In the genomic region with DNA sequence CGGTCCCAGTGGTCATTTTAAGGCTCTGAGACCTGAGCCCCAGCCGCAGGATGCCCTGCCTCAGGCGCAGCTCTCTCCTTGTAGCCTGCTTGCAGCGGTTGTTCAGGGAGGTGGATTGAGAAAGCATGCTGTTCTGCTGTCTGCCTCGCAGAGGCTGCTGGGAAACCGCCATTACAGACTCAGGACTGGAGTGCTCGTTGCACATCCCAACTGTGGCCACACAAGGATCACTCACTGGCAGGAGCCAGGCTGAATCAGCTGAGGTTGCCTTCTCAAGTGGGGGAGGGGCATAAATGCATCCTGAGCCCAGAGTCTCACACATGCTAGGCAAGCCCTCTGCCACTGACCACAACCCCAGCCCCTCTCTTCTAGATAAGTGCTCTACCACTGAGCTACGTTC, we compare ENCODE assay signal across 9 mouse cellular contexts. TPM values are rescaled to one million over a fixed set of nuclear protein-coding genes. Genes with fewer than 3 reads are reported as not detected.
DNase-seq lines count a peak whose midpoint lies in the region; ATAC-seq and TF ChIP-seq lines count a peak whose summit lies in the region.
"Had no signal": no experiment of that assay in that cellular context is flagged by ENCODE, and none has a peak within 500 bp of the region (broad histone marks: within the 10 kb centered on the region; RNA-seq: fewer than 3 reads in every experiment).

No protein-coding gene starts in this region.

- H3K27me3 ChIP-seq in spleen, adult 2 months (ENCODE audit: control insufficient read depth, insufficient read depth, low read length): no peaks in the 10 kb centered on the region
- H3K27me3 ChIP-seq in liver, embryonic 13.5 days: no peaks in the 10 kb centered on the region
- H3K27me3 ChIP-seq: CH12.LX had no signal

- no peak for TF ChIP-seq POLR2A in spleen, adult 2 months (IDR thresholded peaks at IDR 0.05; ENCODE audit: low read depth, low read length)

- peak overlapping the region; percentile 30; the same call in 1 of the 2 replicates for H3K27ac ChIP-seq in spleen, adult 2 months (ENCODE audit: insufficient read depth, low read length)
- peak overlapping the region; percentile 78 for H3K27ac ChIP-seq in liver, embryonic 13.5 days

- TF ChIP-seq CTCF in spleen, adult 2 months (IDR thresholded peaks at IDR 0.05; ENCODE audit: extremely low read depth, insufficient read depth, insufficient read length, insufficient replicate concordance): no peak

- peaks cover 14% of the 10 kb centered on the region for H3K36me3 ChIP-seq in spleen, adult 2 months (ENCODE audit: control insufficient read depth, insufficient read depth, low read length)
- peaks cover 17% of the 10 kb centered on the region for H3K36me3 ChIP-seq in liver, embryonic 13.5 days

- no peaks in the 10 kb centered on the region for H3K9me3 ChIP-seq in liver, embryonic 13.5 days (replicated peaks)

- ATAC-seq in liver, embryonic 13.5 days (ENCODE audit: low read depth): no peak

- peak; percentile 50 for DNase-seq in embryo, embryonic 11 days
- no peak for DNase-seq in embryo, embryonic 9.5 days (ENCODE audit: extremely low spot score)
- DNase-seq in spleen, adult 2 months (ENCODE audit: low read depth in 1 of 2, low spot score in 2 of 2): no peak
- DNase-seq in spleen, postnatal 4 days (ENCODE audit: low spot score in 2 of 2): no peak
- DNase-seq in liver, embryonic 13.5 days: no peak
- DNase-seq in frontal cortex, postnatal 10 days (ENCODE audit: low spot score in 2 of 2): no peak
- no peak for DNase-seq in cerebellum, adult 11-12 months
- DNase-seq in thymus, postnatal 4 days: no peak

- H3K4me1 ChIP-seq in spleen, adult 2 months (ENCODE audit: control insufficient read depth, insufficient read depth, insufficient read length): peaks cover 41% of the 10 kb centered on the region
- peaks cover 72% of the 10 kb centered on the region for H3K4me1 ChIP-seq in liver, embryonic 13.5 days (replicated peaks)

- peak overlapping the region; percentile 61 for H3K9ac ChIP-seq in liver, embryonic 13.5 days

- H3K4me2 ChIP-seq in liver, embryonic 13.5 days: no peak overlapping the region

- 74% methylated on average over 8 of the region's 8 CpGs for WGBS in spleen, adult 2 months
- WGBS in liver, embryonic 13.5 days (ENCODE audit: insufficient replicate concordance): 53% methylated on average over 8 of the region's 8 CpGs

- no peak overlapping the region for H3K4me3 ChIP-seq in spleen, adult 2 months (ENCODE audit: extremely low read depth, insufficient read depth, insufficient read length)
- H3K4me3 ChIP-seq in liver, embryonic 13.5 days (replicated peaks): no peak overlapping the region

RNA-seq across cellular contexts. Expression of gene Ap5z1, which starts 18.0 kb away (rescaled TPM):
- polyA plus RNA-seq in spleen, adult 2 months (2012; rRNA removed): 58.4 and 74.0 TPM in 2 replicates
- 4.5 and 5.0 TPM in 2 replicates for polyA plus RNA-seq in liver, embryonic 13.5 days (2015; fragmentation: Nextera tagmentation; extraction: Ambion mirVana)

RNA-seq across cellular contexts. Expression of gene Foxk1, which starts 44.4 kb away (rescaled TPM):
- polyA plus RNA-seq in spleen, adult 2 months (2012; rRNA removed): 39.2 and 133 TPM in 2 replicates
- polyA plus RNA-seq in liver, embryonic 13.5 days (2015; fragmentation: Nextera tagmentation; extraction: Ambion mirVana): 1.7 and 1.8 TPM in 2 replicates

Comparison
In these comparisons a context has a peak if more than half of its experiments do, and no peak if none do; other contexts are left out.
1. RNA of gene Foxk1, which starts 44.4 kb away (polyA plus RNA-seq): 39.2 to 133 TPM in spleen, adult 2 months; 1.7 to 1.8 TPM in liver, embryonic 13.5 days; every median in the first group is over 10 times any median in the second.